Mouse (Mus musculus) 416B (cell line): ENCODE results near the gene Pcyt1b.

ENCODE experiments used
- DNase-seq: peaks from one replicate; pipeline ENCODE4 v3.0.0; 2011; ENCODE audit warnings: low read depth

Gene Pcyt1b

DNA sequence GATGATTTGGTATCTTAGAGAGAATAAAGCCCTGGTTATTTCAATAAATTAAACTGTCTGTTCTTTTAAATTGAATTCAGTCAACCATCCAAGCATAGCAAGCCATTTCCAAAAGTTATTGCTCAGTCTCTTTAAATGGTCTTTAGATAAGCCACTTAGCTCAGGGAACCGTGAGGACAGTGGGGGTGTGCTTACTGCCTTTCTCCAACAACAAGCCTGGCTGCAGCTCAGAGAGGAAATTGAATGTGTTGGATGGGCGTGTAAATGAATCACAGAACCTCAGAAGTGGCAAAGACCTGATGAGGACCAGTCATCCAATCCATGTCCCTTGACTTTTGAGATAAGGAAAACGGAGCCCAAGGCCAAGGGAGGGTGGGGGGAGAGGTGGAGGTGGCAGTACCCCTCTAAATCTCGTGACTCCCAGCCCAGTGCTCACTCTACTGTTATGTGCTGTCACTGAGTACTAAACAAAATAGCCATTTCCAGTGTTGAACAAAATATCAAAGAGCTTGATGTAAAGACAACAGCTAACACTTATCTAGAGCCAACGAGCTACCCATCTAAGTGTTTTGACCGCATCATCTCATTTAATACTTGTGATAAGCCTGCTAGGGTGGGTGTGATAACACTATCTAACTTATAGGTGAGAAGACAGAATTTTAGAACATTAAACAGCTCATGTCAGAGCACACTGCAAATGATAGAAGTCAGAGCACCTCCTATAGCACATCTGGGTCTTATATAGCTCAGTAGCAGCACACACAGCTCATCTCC, 78.5 kb downstream of the Pcyt1b start:
- no peak for DNase-seq

DNA sequence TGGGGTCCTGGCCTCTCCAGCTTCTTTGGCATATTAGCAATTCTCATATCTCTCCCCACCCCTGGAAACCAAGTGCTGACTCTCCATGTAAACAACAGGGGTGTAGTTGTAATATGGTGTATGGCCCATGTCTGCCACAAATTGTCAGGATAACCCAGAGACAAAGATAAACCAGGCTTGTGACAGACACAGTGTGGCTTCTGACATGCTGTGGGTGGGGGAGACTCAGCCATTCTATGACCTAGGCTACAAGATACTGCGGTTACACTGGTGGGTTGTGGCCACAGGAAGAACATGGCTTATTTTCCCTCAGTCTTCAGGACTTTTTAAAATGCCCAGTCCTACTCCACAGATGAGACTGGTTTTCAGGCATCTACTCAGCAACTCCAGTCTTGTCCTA, 94.5 kb downstream of the Pcyt1b start:
- DNase-seq, result no peak

DNA sequence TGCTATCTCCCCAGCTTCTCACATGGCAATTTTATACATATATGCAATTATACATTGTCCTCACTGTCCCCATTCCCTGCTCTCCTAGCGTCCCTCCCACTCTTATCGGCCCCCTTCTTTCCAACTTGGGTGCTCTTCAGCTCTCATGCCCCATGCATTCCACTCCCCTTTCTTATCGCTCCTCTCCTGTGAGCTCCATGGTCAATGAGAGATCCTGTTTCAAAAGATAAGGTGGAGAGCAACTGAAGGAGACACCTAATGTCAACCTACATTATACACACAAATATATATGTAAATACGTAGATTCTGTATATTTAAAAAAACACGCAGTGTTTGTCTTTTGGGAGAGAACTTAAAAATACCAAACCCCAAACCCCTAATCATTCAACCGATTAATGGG, 95.9 kb downstream of the Pcyt1b start:
- no peak for DNase-seq

DNA sequence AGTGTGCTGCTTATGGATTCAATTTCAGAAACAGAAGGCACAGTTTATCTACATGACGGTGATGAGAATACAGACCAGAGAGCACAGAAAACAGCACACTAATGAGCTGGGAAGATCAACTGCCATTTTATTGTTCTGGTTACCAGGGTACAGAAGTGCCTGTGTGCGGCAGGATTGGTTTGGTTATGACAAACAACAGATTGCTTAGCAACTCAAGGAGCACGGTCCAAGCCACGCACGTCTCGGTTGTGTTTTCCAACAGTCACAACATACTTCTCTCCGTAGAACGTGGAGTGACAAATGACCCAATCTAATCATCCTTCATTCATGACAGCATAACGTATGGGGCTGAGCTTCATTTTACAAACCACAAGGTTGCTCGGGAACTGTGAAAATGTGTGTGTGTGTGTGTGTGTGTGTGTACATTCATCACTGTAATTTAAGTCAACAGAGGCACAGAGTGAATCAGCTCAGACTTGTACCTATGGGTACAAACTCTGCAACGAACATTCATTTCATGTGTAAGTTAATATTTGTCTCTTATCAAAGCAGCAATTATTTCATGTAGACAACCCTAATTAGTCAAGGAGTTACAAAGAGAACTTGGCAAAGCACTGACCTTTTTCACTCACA, 100.7 kb downstream of the Pcyt1b start:
- no peak for DNase-seq

DNA sequence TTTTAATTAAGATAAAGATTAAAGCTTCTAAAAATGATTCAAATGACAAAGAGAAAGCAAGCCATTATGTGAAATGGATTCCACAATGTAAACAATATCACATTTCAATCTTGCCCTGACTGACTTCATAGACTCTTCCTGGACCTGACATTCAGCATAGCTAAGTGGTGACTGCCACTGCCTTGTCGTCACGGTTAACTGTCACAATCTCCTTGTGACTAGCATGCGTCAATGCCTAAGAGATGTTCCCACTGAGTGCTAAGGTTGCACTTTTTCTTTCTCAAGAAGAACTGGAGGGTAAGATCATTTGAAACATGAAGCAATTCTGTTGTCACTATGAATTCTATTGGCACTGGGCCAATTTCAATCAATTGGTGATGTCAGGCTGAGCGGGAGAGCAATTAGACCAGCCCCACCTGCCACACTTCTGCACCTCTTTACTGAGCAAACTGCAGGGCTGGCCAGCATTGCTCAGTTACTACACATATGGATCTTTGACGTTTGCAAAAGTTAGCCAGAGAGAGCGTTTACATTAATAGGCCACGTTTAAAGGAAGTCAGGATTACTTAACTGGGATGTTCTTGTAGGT, 102.3 kb downstream of the Pcyt1b start:
- peak; percentile 3 for DNase-seq

DNA sequence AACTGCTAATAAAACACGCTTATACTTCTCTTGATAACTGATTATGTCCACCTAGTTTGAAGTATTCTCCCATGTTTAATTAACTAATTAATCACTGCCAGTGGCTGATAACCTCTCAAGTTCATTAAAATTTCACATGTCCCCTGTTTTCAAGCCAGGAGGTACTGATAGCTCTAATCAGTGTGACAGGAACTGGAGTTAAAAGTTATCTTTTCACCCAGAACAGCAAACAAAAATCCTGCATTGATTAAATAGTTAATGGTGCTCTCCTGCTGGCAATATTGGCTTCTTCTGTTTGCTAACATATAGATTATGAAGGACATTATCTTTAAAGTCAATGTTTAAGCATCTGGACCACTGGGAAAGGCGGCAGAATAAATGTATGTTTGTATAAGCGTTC, 106.1 kb downstream of the Pcyt1b start:
- no peak for DNase-seq

DNA sequence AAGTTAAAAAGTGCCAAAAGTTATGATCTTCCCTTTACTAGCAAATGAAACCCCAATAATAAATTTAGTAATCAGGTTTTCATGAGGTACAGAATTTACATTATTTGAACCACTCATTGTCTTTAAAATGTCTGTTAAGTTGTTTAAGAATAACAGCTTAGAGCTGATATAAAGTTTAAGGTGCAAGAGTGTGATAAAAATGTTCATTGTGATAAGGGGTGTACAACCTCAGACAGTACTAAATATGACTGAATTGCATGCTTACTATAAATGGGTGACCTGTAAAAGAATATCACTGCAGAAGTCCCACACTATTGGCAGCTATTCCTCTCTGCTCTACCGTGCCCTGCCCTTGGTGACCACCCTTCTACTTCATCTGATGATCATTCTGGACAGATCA, 134.9 kb downstream of the Pcyt1b start:
- DNase-seq, result no peak

DNA sequence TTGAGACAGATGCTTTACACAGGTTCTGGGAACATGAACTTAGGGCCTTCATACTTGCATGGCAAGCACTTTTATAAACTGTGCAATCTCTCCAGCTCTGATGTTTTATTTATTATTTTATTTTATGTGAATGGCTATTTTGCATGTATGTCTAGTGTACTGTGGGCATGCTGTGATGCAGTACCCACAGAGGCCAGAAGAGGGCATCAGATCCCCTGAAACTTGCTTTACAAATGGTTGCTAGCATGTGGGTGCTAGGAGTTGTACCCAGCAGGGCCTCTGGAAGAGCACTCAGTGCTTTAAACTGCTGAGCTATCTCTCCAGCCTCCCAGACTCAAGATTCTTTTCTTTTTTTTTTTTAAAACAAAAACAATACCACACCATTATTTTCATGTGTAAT, 138.5 kb downstream of the Pcyt1b start:
- peak; percentile 52 for DNase-seq
